9 mouse cellular contexts compared by ENCODE assay signal in the genomic region with DNA sequence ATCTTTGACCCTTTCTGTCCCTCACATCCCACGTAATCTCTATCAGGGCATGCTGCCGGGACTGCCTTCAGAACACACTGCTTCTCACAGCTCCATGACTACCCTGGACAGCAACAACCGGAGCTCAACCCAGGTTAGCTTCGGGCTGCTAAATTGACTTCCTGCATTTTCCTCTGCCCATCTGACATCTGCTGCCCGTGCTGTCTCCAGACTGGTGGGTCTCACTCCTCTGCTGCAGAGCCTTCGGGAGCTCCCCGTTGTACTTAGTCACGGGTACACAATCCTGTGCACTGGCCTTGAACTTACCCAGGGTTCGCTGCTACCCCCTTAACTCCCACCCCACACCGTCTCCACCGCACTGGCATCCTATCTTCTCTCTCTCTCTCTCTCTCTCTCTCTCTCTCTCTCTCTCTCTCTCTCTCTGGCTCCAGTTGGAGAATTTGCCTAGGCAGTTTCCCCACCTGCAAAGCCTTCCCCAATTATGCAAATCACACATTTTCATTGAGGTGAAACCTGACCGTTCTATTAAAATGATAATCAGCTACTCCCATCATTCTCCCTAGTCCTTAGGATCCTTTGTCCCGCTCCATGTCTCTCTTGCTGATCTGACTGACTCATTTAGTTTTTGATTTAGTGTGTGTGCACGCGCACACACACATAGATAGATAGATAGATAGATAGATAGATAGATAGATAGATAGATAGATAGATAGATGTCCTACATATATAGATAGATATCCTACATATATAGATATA.
DNase-seq lines count a peak whose midpoint lies in the region; TF ChIP-seq lines count a peak whose summit lies in the region.
"Had no signal": no experiment of that assay in that cellular context is flagged by ENCODE, and none has a peak within 500 bp of the region (broad histone marks: within the 10 kb centered on the region; RNA-seq: fewer than 3 reads in every experiment).

No protein-coding gene starts in this region.

- H3K4me2 ChIP-seq in myocyte (ENCODE audit: low read depth) = no peak overlapping the region

- H3K4me3 ChIP-seq in myocyte = no peak overlapping the region

- no peaks in the 10 kb centered on the region for H3K36me3 ChIP-seq in myocyte (ENCODE audit: control insufficient read depth, insufficient read depth)

- DNase-seq in kidney, adult 9 months = peak; percentile 3
- DNase-seq in kidney, postnatal 25 days = no peak
- peak; percentile 57 for DNase-seq in brain, embryonic 14.5 days (ENCODE audit: low read depth)
- peak; percentile 51 for DNase-seq in forelimb bud, embryonic 11.5 days (ENCODE audit: low read depth, low spot score)
- DNase-seq in right cerebral cortex, postnatal 14 days = no peak
- DNase-seq in cerebellum, adult 9-11 months = no peak
- DNase-seq in spleen, postnatal 14 days (ENCODE audit: low spot score in 2 of 2) = no peak
- DNase-seq: heart, adult 18-20 months had no signal

- no peak for TF ChIP-seq CTCF in brain, embryonic 14.5 days (IDR thresholded peaks at IDR 0.05; ENCODE audit: borderline replicate concordance, extremely low read depth, insufficient read depth, insufficient read length)

- no peak overlapping the region for H3ac ChIP-seq in myocyte (ENCODE audit: control insufficient read depth, insufficient read length)

- no peaks in the 10 kb centered on the region for H3K79me2 ChIP-seq in myocyte (ENCODE audit: control insufficient read depth, insufficient read depth)

- no peaks in the 10 kb centered on the region for H3K27me3 ChIP-seq in myocyte (ENCODE audit: control insufficient read depth, insufficient read depth, insufficient read length)

- no peak for TF ChIP-seq POLR2A in brain, embryonic 14.5 days (IDR thresholded peaks at IDR 0.05; ENCODE audit: borderline replicate concordance, extremely low read depth, insufficient read depth, insufficient read length, poor library complexity, severe bottlenecking)
- no peak for TF ChIP-seq POLR2A in myocyte (IDR thresholded peaks at IDR 0.05; ENCODE audit: insufficient read length, low read depth)

TF ChIP-seq in myocyte, 11 proteins besides CTCF, POLR2A, EP300 and RAD21:
- TF ChIP-seq MYOG (IDR thresholded peaks at IDR 0.05; ENCODE audit: control insufficient read depth in 1 of 3, insufficient read depth in 1 of 3, insufficient read length in 2 of 3, low read depth in 2 of 3) (no peak), MYOD1 (IDR thresholded peaks at IDR 0.05; ENCODE audit: control insufficient read depth in 1 of 3, insufficient read length in 2 of 3, low read depth in 2 of 3) (no peak), SRF (IDR thresholded peaks at IDR 0.05; ENCODE audit: control insufficient read depth, insufficient read length, low read depth) (no peak), TCF3 (IDR thresholded peaks at IDR 0.05; ENCODE audit: insufficient read length, low read depth) (no peak), REST (IDR thresholded peaks at IDR 0.05; ENCODE audit: insufficient read depth, insufficient read length) (peak; percentile 58)

Comparison
In these comparisons a context has a peak if more than half of its experiments do, and no peak if none do; other contexts are left out.
1. DNase-seq: peak in kidney, adult 9 months (single experiment), brain, embryonic 14.5 days (single experiment) and forelimb bud, embryonic 11.5 days (single experiment); none in kidney, postnatal 25 days (0 of 2), right cerebral cortex, postnatal 14 days (single experiment), cerebellum, adult 9-11 months (single experiment) and spleen, postnatal 14 days (0 of 2).